Mouse (Mus musculus): ENCODE results near the gene Gm20509. TPM values are rescaled to one million over a fixed set of nuclear protein-coding genes. Genes with fewer than 3 reads are reported as not detected.

Gene Gm20509
- polyA plus RNA-seq, 1 experiment = not detected

DNA sequence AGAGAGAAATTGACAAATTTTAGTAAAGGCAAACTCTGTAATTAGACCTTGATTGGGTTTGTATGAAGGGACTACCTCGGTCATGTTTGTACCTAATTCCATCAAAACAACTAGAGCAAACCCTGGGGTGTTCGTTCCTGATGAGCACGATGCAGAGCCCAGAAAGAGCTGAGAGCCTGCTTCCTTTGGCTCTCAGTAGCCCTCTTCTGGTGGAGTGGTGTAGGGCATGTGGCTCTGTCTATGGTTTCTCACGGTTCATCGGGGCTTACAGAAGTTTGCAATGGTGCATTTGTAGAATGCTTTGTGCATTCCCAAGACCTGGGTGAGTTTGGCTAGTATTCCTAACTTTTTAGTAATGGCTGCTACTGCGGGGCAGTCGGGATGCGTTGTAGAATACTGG lies 19.5 kb downstream of the Gm20509 start:
- Histone ChIP-seq H3K27me3 (ENCODE audit: control insufficient read depth, insufficient read depth, low read length) (no peaks in the 10 kb centered on the region), H3K4me1 (ENCODE audit: control insufficient read depth, insufficient read depth, low read length) (no peaks in the 10 kb centered on the region), H3K27ac (ENCODE audit: insufficient read depth, low read length) (no peak overlapping the region), H3K4me3 (replicated peaks; ENCODE audit: insufficient read depth, low read depth, low read length) (no peak overlapping the region)
- peak; percentile 51; the same call in 1 of the 2 replicates for TF ChIP-seq CTCF (IDR thresholded peaks at IDR 0.05; ENCODE audit: borderline replicate concordance, insufficient read depth, low read depth, low read length)
- TF ChIP-seq POLR2A (IDR thresholded peaks at IDR 0.05; ENCODE audit: borderline replicate concordance, insufficient read depth, low read length) = no peak
- DNase-seq = no peak
- WGBS = 55% methylated on average over 8 of the region's 8 CpGs

DNA sequence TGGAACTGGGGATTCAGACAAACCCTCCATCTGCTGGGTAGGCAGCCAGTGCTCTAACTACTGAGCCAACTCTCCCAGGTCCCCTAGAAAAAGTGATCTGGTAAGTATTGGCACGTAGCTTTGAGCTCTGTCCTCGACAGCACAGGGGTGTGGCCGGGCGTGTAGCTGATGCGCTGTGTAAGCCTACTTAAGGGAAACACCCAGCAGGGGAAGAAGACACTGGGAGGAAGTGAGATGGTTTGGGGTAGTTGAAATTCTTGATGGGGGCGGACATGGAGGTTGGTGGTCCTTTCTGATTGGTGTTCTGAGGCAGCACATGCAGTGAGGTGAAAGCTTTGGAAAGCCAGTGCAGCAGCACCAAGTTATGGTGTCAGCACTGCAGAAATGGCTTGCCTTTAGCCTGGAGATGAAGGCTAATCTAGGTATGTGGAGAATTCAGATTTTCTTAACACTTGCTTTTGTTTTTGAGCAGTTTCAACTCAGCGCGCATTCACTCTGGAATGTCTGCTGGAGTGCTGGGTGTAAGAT lies 22.8 kb downstream of the Gm20509 start:
- H3K27ac ChIP-seq (ENCODE audit: insufficient read depth, low read length) = no peak overlapping the region
- TF ChIP-seq CTCF (IDR thresholded peaks at IDR 0.05; ENCODE audit: borderline replicate concordance, insufficient read depth, low read depth, low read length) (no peak), POLR2A (IDR thresholded peaks at IDR 0.05; ENCODE audit: borderline replicate concordance, insufficient read depth, low read length) (no peak)
- H3K27me3 ChIP-seq (ENCODE audit: control insufficient read depth, insufficient read depth, low read length) = no peaks in the 10 kb centered on the region
- H3K4me1 ChIP-seq (ENCODE audit: control insufficient read depth, insufficient read depth, low read length) = no peaks in the 10 kb centered on the region
- H3K4me3 ChIP-seq (replicated peaks; ENCODE audit: insufficient read depth, low read depth, low read length) = no peak overlapping the region
- WGBS = 90% methylated on average over 8 of the region's 8 CpGs
- DNase-seq = no peak

DNA sequence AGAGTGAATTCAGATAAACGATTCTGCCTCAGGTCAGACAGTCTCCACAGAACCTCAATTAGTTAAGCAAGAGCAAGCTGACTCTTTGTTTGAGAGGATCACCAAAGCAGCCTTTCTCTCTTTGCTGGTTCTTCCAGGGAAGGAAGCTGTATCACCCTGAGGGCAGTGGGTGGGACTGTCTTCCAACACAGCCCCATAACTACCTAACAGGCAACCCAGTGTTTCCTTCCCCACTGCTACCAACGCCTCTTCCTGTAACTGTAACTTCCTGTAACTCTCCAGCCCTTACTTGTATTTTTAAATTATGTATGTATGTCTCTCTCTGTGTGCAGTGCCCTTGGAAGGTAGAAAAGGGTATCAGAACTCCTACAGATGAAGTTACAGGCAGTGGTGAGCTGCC lies 25.2 kb downstream of the Gm20509 start:
- Histone ChIP-seq H3K27me3 (ENCODE audit: control insufficient read depth, insufficient read depth, low read length) (no peaks in the 10 kb centered on the region), H3K4me3 (replicated peaks; ENCODE audit: insufficient read depth, low read depth, low read length) (no peak overlapping the region), H3K4me1 (ENCODE audit: control insufficient read depth, insufficient read depth, low read length) (no peaks in the 10 kb centered on the region), H3K27ac (ENCODE audit: insufficient read depth, low read length) (no peak overlapping the region)
- no peak for DNase-seq
- 91% methylated on average over 2 of the region's 2 CpGs for WGBS
- TF ChIP-seq CTCF (IDR thresholded peaks at IDR 0.05; ENCODE audit: borderline replicate concordance, insufficient read depth, low read depth, low read length) (no peak), POLR2A (IDR thresholded peaks at IDR 0.05; ENCODE audit: borderline replicate concordance, insufficient read depth, low read length) (no peak)

DNA sequence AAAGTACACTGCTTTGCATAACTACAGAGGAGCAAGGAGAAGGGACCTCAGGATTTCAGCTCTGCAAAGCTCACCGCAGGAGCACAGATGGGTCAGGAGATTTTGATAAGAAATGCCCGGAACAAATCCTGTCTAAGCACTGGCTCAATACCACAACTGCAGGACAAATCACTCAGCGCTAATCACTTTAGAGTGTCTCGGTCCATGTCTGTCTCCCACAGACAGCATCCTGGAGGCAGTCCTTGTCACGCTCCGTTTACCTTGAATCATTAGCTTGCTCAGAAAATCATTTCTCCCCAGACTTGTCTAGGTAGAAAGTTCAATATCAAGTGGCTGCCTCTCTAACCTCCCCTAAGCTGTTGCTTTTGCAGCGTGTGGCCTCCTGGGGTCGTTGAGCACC lies 27.6 kb downstream of the Gm20509 start:
- H3K4me3 ChIP-seq (replicated peaks; ENCODE audit: insufficient read depth, low read depth, low read length) = no peak overlapping the region
- no peak for DNase-seq
- no peak overlapping the region for H3K27ac ChIP-seq (ENCODE audit: insufficient read depth, low read length)
- WGBS = 72% methylated on average over 8 of the region's 8 CpGs
- no peak for TF ChIP-seq POLR2A (IDR thresholded peaks at IDR 0.05; ENCODE audit: borderline replicate concordance, insufficient read depth, low read length)
- H3K27me3 ChIP-seq (ENCODE audit: control insufficient read depth, insufficient read depth, low read length) = no peaks in the 10 kb centered on the region
- H3K4me1 ChIP-seq (ENCODE audit: control insufficient read depth, insufficient read depth, low read length) = no peaks in the 10 kb centered on the region

DNA sequence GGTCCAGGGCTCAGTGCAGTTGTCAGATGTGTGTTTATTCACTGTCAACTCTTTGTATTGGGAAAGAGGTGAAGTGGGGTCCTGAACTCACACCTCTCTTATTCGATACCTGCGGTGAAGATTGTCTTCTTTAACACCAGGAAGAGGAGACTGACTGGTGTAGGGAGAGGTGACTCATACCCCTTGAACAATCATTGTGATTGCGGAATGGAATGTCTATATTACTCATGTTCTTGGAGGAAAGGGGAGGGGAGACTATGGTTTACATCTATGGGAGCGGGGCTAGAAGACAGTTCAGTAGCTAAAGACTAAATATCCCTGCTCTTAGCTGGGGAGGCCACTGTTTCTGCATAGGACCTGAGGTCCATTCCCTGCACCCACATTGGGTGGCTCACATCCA lies 28.3 kb downstream of the Gm20509 start:
- Histone ChIP-seq H3K4me3 (replicated peaks; ENCODE audit: insufficient read depth, low read depth, low read length) (no peak overlapping the region), H3K4me1 (ENCODE audit: control insufficient read depth, insufficient read depth, low read length) (no peaks in the 10 kb centered on the region), H3K27me3 (ENCODE audit: control insufficient read depth, insufficient read depth, low read length) (no peaks in the 10 kb centered on the region), H3K27ac (ENCODE audit: insufficient read depth, low read length) (no peak overlapping the region)
- no peak for TF ChIP-seq CTCF (IDR thresholded peaks at IDR 0.05; ENCODE audit: borderline replicate concordance, insufficient read depth, low read depth, low read length)
- no peak for DNase-seq
- WGBS = 93% methylated on average over 4 of the region's 4 CpGs

DNA sequence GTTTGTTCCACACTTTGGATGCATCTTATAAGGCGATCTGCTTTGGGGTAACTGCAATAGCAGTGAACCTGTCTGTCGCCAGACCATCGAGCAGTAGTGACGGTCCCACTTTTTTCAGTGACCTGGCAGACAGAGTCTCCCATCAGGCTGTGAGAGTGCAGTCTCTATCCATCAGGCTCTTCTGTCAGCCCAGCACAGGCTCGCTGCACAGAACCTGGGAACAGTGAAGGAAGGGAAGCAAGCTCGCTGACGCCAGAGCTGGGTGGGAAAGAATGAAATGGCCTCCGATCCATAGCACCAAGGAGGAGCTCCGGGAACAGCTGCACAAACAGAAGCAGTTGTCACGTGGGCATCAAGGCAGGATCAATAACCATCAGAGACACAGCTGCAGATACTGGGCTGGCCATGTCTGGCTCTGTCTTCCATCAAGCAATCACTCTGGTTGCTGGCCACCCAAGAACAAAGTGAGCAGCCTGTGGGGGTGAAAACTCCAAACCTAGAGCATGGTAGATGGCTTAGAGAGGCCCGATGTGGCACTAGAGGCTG lies 35.1 kb downstream of the Gm20509 start:
- 78% methylated on average over 11 of the region's 11 CpGs for WGBS
- Histone ChIP-seq H3K4me3 (replicated peaks; ENCODE audit: insufficient read depth, low read depth, low read length) (no peak overlapping the region), H3K27ac (ENCODE audit: insufficient read depth, low read length) (no peak overlapping the region), H3K4me1 (ENCODE audit: control insufficient read depth, insufficient read depth, low read length) (no peaks in the 10 kb centered on the region), H3K27me3 (ENCODE audit: control insufficient read depth, insufficient read depth, low read length) (no peaks in the 10 kb centered on the region)
- TF ChIP-seq POLR2A (IDR thresholded peaks at IDR 0.05; ENCODE audit: borderline replicate concordance, insufficient read depth, low read length) (no peak), CTCF (IDR thresholded peaks at IDR 0.05; ENCODE audit: borderline replicate concordance, insufficient read depth, low read depth, low read length) (no peak)
- DNase-seq = no peak

DNA sequence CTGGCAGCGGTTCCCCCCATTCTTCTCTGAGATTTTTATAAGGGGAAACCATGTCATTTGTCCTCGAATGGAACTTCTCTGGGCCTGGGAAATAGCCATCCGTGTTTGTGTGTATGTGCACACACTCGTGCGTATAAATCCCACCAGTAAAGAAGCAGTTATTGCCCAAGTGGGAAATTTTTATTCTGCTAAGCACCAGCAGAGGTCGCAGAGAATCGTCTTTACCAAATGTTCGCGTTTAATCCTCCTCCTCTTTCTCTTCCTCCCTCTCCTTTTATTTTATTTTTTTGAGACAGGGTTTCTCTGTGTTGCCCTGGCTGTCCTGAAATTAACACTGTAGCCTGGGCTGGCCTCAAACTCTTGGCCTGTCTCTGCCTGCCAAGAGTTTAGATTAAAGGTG lies 52.1 kb downstream of the Gm20509 start:
- no peak for DNase-seq
- TF ChIP-seq CTCF (IDR thresholded peaks at IDR 0.05; ENCODE audit: borderline replicate concordance, insufficient read depth, low read depth, low read length) (no peak; the same call in 1 of the 2 replicates), POLR2A (IDR thresholded peaks at IDR 0.05; ENCODE audit: borderline replicate concordance, insufficient read depth, low read length) (no peak)
- Histone ChIP-seq H3K27me3 (ENCODE audit: control insufficient read depth, insufficient read depth, low read length) (no peaks in the 10 kb centered on the region), H3K4me3 (replicated peaks; ENCODE audit: insufficient read depth, low read depth, low read length) (no peak overlapping the region), H3K27ac (ENCODE audit: insufficient read depth, low read length) (no peak overlapping the region), H3K4me1 (ENCODE audit: control insufficient read depth, insufficient read depth, low read length) (no peaks in the 10 kb centered on the region)
- WGBS = 51% methylated on average over 9 of the region's 9 CpGs

DNA sequence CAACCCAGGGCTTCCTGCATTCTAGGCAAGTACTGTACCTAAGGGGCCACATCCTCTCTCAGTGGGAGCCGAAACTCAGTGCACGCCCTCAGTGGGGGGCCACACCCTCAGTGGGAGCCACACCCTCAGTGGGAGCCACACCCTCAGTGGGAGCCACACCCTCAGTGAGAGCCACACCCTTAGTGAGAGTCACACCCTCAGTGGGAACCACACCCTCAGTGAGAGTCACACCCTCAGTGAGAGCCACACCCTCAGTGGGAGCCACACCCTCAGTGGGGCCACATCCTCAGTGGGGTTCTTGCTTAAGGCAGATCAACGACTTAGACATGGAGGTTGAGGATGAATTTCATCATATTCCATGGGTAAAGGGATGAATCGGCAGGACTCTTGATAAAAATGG lies 55.7 kb downstream of the Gm20509 start:
- TF ChIP-seq CTCF (IDR thresholded peaks at IDR 0.05; ENCODE audit: borderline replicate concordance, insufficient read depth, low read depth, low read length) (no peak), POLR2A (IDR thresholded peaks at IDR 0.05; ENCODE audit: borderline replicate concordance, insufficient read depth, low read length) (no peak)

More for the DNA sequence above, 55.7 kb downstream of the Gm20509 start:
- 86% methylated on average over 4 of the region's 4 CpGs for WGBS
- Histone ChIP-seq H3K27ac (ENCODE audit: insufficient read depth, low read length) (no peak overlapping the region), H3K4me1 (ENCODE audit: control insufficient read depth, insufficient read depth, low read length) (peaks cover 5% of the 10 kb centered on the region; the same call in 1 of the 2 replicates), H3K4me3 (replicated peaks; ENCODE audit: insufficient read depth, low read depth, low read length) (no peak overlapping the region), H3K27me3 (ENCODE audit: control insufficient read depth, insufficient read depth, low read length) (no peaks in the 10 kb centered on the region)
- no peak for DNase-seq

All from cerebellum, adult 2 months (tissue).